Mouse (Mus musculus) bone marrow, adult 2 months (tissue): ENCODE measurements around the gene Mrpl44.

Experiments used
- CTCF ChIP-seq: fragments of 200-500 bp; IDR thresholded peaks from 2 replicates; pipeline ENCODE4 v1.5.1; 2011; ENCODE audit warnings: low read length, control low read depth; ENCODE audit not compliant: control insufficient read depth, insufficient read depth
- POLR2A ChIP-seq: fragments of 200-500 bp; IDR thresholded peaks from 2 replicates; pipeline ENCODE4 v1.6.1; 2011; ENCODE audit warnings: low read depth, mild to moderate bottlenecking, control low read depth, low read length, borderline replicate concordance; ENCODE audit not compliant: control insufficient read depth

DNA sequence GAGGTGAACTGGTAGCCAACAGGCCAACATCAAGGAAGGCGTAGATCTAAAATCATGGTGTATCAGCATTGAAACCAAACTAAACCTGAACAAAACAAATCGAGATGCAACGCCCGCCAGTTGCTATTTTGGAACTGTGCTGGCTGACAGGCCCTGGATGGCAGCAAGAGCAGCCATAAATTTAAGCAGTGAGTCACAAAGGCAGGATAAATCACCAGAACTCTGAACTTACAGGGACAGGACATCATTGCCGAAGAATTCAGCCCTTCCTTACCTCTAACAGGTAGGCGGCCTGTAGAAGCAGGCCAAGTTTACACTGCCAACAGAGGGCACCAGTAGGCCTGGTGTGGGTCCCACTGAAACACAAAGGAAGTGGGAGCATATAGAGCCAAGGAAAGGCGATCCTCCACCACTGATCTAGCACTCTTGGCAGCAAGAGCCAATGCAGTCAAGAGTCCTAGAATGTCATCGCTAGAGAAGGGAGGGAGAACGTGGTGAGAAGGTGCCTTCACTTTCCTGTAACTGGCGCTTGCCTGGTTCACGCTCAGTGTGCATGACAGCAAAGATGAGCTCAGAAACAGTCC lies 43.6 kb downstream of the Mrpl44 start:
- no peak for TF ChIP-seq CTCF
- TF ChIP-seq POLR2A: no peak
